In genomic region chr12:70877926-70878710, GRCm38 (mm10) we compare ENCODE assay signal across 9 mouse cellular contexts. TPM values are rescaled to one million over a fixed set of nuclear protein-coding genes. Genes with fewer than 3 reads are reported as not detected.
DNase-seq lines count a peak whose midpoint lies in the region; ATAC-seq and TF ChIP-seq lines count a peak whose summit lies in the region.
"Had no signal": no experiment of that assay in that cellular context is flagged by ENCODE, and none has a peak within 500 bp of the region (broad histone marks: within the 10 kb centered on the region; RNA-seq: fewer than 3 reads in every experiment).

No protein-coding gene starts in this region.

- intact Hi-C loops in heart, postnatal 10 days (cut with DNase I), result no loop called here

- no peak for TF ChIP-seq CTCF in hindbrain, postnatal 0 days (IDR thresholded peaks at IDR 0.05; ENCODE audit: low read depth)

- peak; percentile 12 for DNase-seq in hindbrain, postnatal 0 days (ENCODE audit: low spot score)
- peak; percentile 18 to 40 for DNase-seq in right cerebral cortex, postnatal 36 days (ENCODE audit: low spot score in 2 of 2)
- no peak for DNase-seq in right cerebral cortex, adult 2 months (ENCODE audit: low spot score in 2 of 2)
- DNase-seq in heart, postnatal 10 days, result peak; percentile 47 to 54
- DNase-seq in telencephalon, adult 2 months (ENCODE audit: low read depth, low spot score), result peak; percentile 47
- no peak for DNase-seq in embryo, embryonic 10.5 days (ENCODE audit: low spot score)
- DNase-seq: liver had no signal

- 0 out of 2 replicates have a peak, but pooled peaks have one; percentile 16 for ATAC-seq in hindbrain, postnatal 0 days
- no peak for ATAC-seq in hindbrain, embryonic 16.5 days
- ATAC-seq in kidney, embryonic 16.5 days (ENCODE audit: low FRiP score, low TSS enrichment), result no peak

- no peak overlapping the region for H3K4me2 ChIP-seq in hindbrain, postnatal 0 days (ENCODE audit: low read depth, low read length)
- H3K4me2 ChIP-seq in hindbrain, embryonic 16.5 days (ENCODE audit: low read length), result no peak overlapping the region
- no peak overlapping the region for H3K4me2 ChIP-seq in kidney, embryonic 16.5 days (replicated peaks; ENCODE audit: low read depth, low read length)

- H3K4me3 ChIP-seq in hindbrain, postnatal 0 days (ENCODE audit: low read length), result no peak overlapping the region
- no peak overlapping the region for H3K4me3 ChIP-seq in hindbrain, embryonic 16.5 days (ENCODE audit: low read length)
- no peak overlapping the region for H3K4me3 ChIP-seq in kidney, embryonic 16.5 days (ENCODE audit: low read length)

- peaks cover 3% of the 10 kb centered on the region; the same call in 1 of the 2 replicates for H3K4me1 ChIP-seq in hindbrain, postnatal 0 days (ENCODE audit: insufficient read depth, low read length)
- peaks cover 8% of the 10 kb centered on the region for H3K4me1 ChIP-seq in hindbrain, embryonic 16.5 days (ENCODE audit: control insufficient read depth, insufficient read depth, low read depth, low read length)
- H3K4me1 ChIP-seq in kidney, embryonic 16.5 days (ENCODE audit: insufficient read depth, low read length), result 0 out of 2 replicates have a peak, but pooled peaks cover 4% of the 10 kb centered on the region

- no peak overlapping the region for H3K27ac ChIP-seq in hindbrain, postnatal 0 days
- no peak overlapping the region; the same call in 1 of the 2 replicates for H3K27ac ChIP-seq in hindbrain, embryonic 16.5 days (ENCODE audit: low read depth, low read length)
- H3K27ac ChIP-seq in kidney, embryonic 16.5 days (ENCODE audit: low read length), result no peak overlapping the region

- H3K9ac ChIP-seq in hindbrain, postnatal 0 days (replicated peaks; ENCODE audit: low read length), result no peak overlapping the region
- H3K9ac ChIP-seq in hindbrain, embryonic 16.5 days (ENCODE audit: low read depth, low read length), result no peak overlapping the region
- H3K9ac ChIP-seq in kidney, embryonic 16.5 days (replicated peaks; ENCODE audit: low read length), result no peak overlapping the region

- 70% methylated on average over 20 of the region's 20 CpGs for WGBS in hindbrain, postnatal 0 days
- 82% methylated on average over 20 of the region's 20 CpGs for WGBS in hindbrain, embryonic 16.5 days
- WGBS in kidney, embryonic 16.5 days, result 90% methylated on average over 20 of the region's 20 CpGs

- no peaks in the 10 kb centered on the region for H3K27me3 ChIP-seq in hindbrain, postnatal 0 days (ENCODE audit: insufficient read depth, low read length)
- H3K27me3 ChIP-seq in hindbrain, embryonic 16.5 days (replicated peaks; ENCODE audit: control insufficient read depth, insufficient read depth, low read length), result no peaks in the 10 kb centered on the region
- no peaks in the 10 kb centered on the region for H3K27me3 ChIP-seq in kidney, embryonic 16.5 days (ENCODE audit: insufficient read depth, low read length)

- H3K9me3 ChIP-seq in hindbrain, postnatal 0 days (ENCODE audit: low read length), result no peaks in the 10 kb centered on the region
- H3K9me3 ChIP-seq in hindbrain, embryonic 16.5 days (ENCODE audit: control insufficient read depth, low read length), result no peaks in the 10 kb centered on the region
- no peaks in the 10 kb centered on the region for H3K9me3 ChIP-seq in kidney, embryonic 16.5 days (ENCODE audit: low read length)

- H3K36me3 ChIP-seq in hindbrain, postnatal 0 days (ENCODE audit: insufficient read depth, low read length), result peaks cover 6% of the 10 kb centered on the region; the same call in 1 of the 2 replicates
- H3K36me3 ChIP-seq in hindbrain, embryonic 16.5 days (ENCODE audit: control insufficient read depth, insufficient read depth, low read length), result no peaks in the 10 kb centered on the region
- peaks cover 21% of the 10 kb centered on the region; the same call in 1 of the 2 replicates for H3K36me3 ChIP-seq in kidney, embryonic 16.5 days (ENCODE audit: insufficient read depth, low read length)

RNA-seq across cellular contexts. Expression of gene Frmd6, which starts 52.8 kb away (rescaled TPM):
- 7.0 and 7.9 TPM in 2 replicates for total RNA-seq in hindbrain, postnatal 0 days (2014; rRNA removed)
- 5.8 and 6.5 TPM in 2 replicates for polyA plus RNA-seq in hindbrain, postnatal 0 days (2015; fragmentation: Nextera tagmentation; extraction: Ambion mirVana)
- 6.9 and 10.1 TPM in 2 replicates for polyA plus RNA-seq in hindbrain, embryonic 16.5 days (2015; fragmentation: Nextera tagmentation; extraction: Ambion mirVana)
- total RNA-seq in heart, postnatal 10 days (2021), result 10 to 100 TPM; 44.5 to 51.4 TPM
- 21.8 and 22.7 TPM in 2 replicates for polyA plus RNA-seq in kidney, embryonic 16.5 days (2015; fragmentation: Nextera tagmentation; extraction: Ambion mirVana)

RNA-seq across cellular contexts. Expression of gene Actr10, which starts 59.5 kb away (rescaled TPM):
- total RNA-seq in hindbrain, postnatal 0 days (2014; rRNA removed), result 111 and 123 TPM in 2 replicates
- polyA plus RNA-seq in hindbrain, postnatal 0 days (2015; fragmentation: Nextera tagmentation; extraction: Ambion mirVana), result 173 and 176 TPM in 2 replicates
- 172 and 196 TPM in 2 replicates for polyA plus RNA-seq in hindbrain, embryonic 16.5 days (2015; fragmentation: Nextera tagmentation; extraction: Ambion mirVana)
- 100 to 1,000 TPM; 166 to 172 TPM for total RNA-seq in heart, postnatal 10 days (2021)
- polyA plus RNA-seq in kidney, embryonic 16.5 days (2015; fragmentation: Nextera tagmentation; extraction: Ambion mirVana), result 231 and 240 TPM in 2 replicates

Comparison
In these comparisons a context has a peak if more than half of its experiments do, and no peak if none do; other contexts are left out.
1. DNase-seq: peak in hindbrain, postnatal 0 days (single experiment), right cerebral cortex, postnatal 36 days (2 of 2), heart, postnatal 10 days (2 of 2) and telencephalon, adult 2 months (single experiment); none in right cerebral cortex, adult 2 months (0 of 2) and embryo, embryonic 10.5 days (single experiment).